Mouse (Mus musculus): ENCODE measurements around the gene Fmod.

The Fmod gene

GRCm38 (mm10) chr1:134056285-134056684 lies 19.2 kb downstream of the Fmod start:
- DNase-seq: no peak

- DNase-seq: no peak
These were observed 20.7 kb downstream of the Fmod start for GRCm38 (mm10) chr1:134057736-134058135.

- no peak for DNase-seq
These were observed 21.8 kb downstream of the Fmod start for GRCm38 (mm10) chr1:134058870-134059269.

GRCm38 (mm10) chr1:134059739-134060695 lies 23.0 kb downstream of the Fmod start:
- DNase-seq: no peak

GRCm38 (mm10) chr1:134060849-134061569 lies 24.0 kb downstream of the Fmod start:
- DNase-seq: peak; percentile 90 to 94

GRCm38 (mm10) chr1:134061915-134062314 lies 24.9 kb downstream of the Fmod start:
- DNase-seq: no peak

GRCm38 (mm10) chr1:134062411-134063085 lies 25.5 kb downstream of the Fmod start:
- peak; percentile 62 to 69 for DNase-seq

- DNase-seq: peak; percentile 76 to 85
These were observed 26.2 kb downstream of the Fmod start for GRCm38 (mm10) chr1:134063086-134063772.

GRCm38 (mm10) chr1:134063773-134064125 lies 26.7 kb downstream of the Fmod start:
- peak; percentile 51 to 67 for DNase-seq

- no peak for DNase-seq
These were observed 27.3 kb downstream of the Fmod start for GRCm38 (mm10) chr1:134064296-134064831.

- no peak for DNase-seq
These were observed 28.3 kb downstream of the Fmod start for GRCm38 (mm10) chr1:134065241-134065809.

GRCm38 (mm10) chr1:134066554-134066953 lies 29.5 kb downstream of the Fmod start:
- DNase-seq: no peak

GRCm38 (mm10) chr1:134067143-134067619 lies 30.1 kb downstream of the Fmod start:
- DNase-seq: peak; percentile 74 to 84

- no peak for DNase-seq
These were observed 33.1 kb downstream of the Fmod start for GRCm38 (mm10) chr1:134070099-134070669.

- DNase-seq: peak; percentile 52 to 69
These were observed 34.5 kb downstream of the Fmod start for GRCm38 (mm10) chr1:134071411-134072018.

GRCm38 (mm10) chr1:134073061-134073564 lies 36.1 kb downstream of the Fmod start:
- no peak for DNase-seq

GRCm38 (mm10) chr1:134073658-134074057 lies 36.6 kb downstream of the Fmod start:
- DNase-seq: no peak

GRCm38 (mm10) chr1:134074184-134074583 lies 37.1 kb downstream of the Fmod start:
- no peak for DNase-seq

- no peak for DNase-seq
These were observed 37.6 kb downstream of the Fmod start for GRCm38 (mm10) chr1:134074606-134075005.

GRCm38 (mm10) chr1:134075532-134075931 lies 38.5 kb downstream of the Fmod start:
- DNase-seq: no peak

- DNase-seq: no peak
These were observed 39.7 kb downstream of the Fmod start for GRCm38 (mm10) chr1:134076789-134077188.
